Mouse (Mus musculus) ovary, postnatal 14 days (tissue): ENCODE data around the gene Olfr497.

Experiments
- DNase-seq: peaks from one replicate; pipeline ENCODE4 v3.0.0; 2022; ENCODE audit warnings: low spot score

Gene Olfr497

DNA sequence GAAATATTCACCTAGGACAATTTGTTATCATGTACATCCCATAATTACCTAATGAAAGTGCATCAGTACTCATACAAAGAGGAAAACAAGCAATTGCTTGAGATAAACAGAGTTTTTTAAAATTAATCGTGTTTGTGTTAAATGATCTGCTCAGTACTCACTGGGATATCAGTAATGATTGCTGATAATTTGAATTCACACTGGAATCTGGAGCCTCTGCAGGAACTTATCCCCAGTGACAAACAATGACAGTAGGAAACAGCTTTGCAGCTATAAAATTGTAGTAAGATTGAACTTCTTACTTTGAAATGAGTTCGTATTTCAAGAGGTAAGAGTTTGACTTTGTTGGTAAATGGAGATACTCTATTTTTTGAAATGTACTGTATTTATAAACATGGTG is at the start of gene Olfr497:
Olfr497 (plus strand) TSS at position 301 of the 400 bp plus-strand sequence.
- DNase-seq = no peak

DNA sequence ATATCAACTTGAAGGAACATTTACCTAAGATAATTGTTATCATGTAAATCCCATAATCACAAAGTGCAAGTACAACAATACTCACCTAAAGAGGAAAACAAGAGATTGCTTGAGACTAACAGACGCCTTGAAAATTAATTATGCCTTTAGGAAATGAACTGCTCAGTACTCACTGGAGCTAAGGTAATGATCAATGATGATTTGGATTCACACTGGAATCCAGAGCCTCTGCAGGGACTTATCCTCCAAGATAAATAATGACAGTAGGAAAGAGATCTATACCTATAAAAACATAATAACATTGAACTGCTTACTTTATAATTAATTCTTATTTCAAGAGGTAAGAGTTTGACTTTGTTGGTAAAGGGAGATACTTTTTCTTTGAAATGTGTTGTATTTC is 27.4 kb upstream of the Olfr497 start, which contains the start of gene Olfr495:
Olfr495 (plus strand) TSS at position 301 of the 400 bp plus-strand sequence.
- DNase-seq = no peak

DNA sequence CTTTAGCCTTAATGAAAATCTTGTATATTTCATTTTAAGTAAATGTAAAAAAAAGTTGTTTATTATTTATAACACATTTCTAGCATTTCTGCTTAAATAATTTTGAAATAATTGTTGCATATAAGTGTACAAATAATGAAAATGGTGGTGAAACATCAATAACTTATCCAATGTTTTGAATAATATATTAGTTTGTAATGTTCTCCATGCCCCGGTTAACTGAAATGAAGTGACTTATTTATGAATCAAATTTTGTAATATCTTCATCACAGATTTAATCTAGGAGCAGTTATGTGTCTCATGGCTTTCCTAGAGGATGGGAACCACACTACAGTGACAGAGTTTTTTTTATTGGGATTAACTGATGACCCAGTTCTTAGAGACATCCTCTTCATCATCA is 44.8 kb downstream of the Olfr497 start, which contains the start of gene Olfr498:
Olfr498 (plus strand) TSS at position 301 of the 400 bp plus-strand sequence.
- DNase-seq = no peak
